Mouse (Mus musculus) adipocyte (in vitro differentiated cells): ENCODE measurements at regions not wholly inside any gene's neighbourhood (a gene's known extent, or its start where the extent isn't known, plus 50 kb on each side); places are given as distances from the start of the nearest gene placed in this dataset.

Experiments
- DNase-seq: peaks from one replicate; pipeline ENCODE4 v3.0.0-alpha.2; 2016; ENCODE audit warnings: low spot score

GRCm38 (mm10) chr4:105327711-105328471 is 170.7 kb downstream of the Plpp3 start:
- no peak for DNase-seq

GRCm38 (mm10) chr4:105328776-105329175 is 171.6 kb downstream of the Plpp3 start:
- DNase-seq, result peak; percentile 61

GRCm38 (mm10) chr4:105332081-105332480 is 174.9 kb downstream of the Plpp3 start:
- no peak for DNase-seq

DNA sequence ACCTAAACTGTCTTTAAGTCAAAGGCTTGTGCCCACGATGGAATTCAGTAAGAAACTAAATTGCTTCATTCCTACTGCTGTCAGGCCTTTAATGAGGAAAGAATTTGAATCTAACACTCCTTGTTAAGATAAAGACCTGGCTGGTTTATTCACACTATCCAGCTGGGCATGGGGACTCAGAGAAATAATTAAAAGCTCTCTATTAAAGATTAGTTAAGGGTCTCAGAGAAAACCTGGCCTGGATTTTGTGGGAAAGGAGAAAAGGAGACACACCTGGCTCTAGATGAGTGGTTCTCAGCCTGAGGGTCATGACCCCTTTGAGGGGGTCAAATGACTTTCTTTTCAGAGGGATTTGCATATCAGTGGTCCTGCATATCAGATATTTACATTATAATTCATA is 178.7 kb downstream of the Plpp3 start:
- DNase-seq, result no peak

DNA sequence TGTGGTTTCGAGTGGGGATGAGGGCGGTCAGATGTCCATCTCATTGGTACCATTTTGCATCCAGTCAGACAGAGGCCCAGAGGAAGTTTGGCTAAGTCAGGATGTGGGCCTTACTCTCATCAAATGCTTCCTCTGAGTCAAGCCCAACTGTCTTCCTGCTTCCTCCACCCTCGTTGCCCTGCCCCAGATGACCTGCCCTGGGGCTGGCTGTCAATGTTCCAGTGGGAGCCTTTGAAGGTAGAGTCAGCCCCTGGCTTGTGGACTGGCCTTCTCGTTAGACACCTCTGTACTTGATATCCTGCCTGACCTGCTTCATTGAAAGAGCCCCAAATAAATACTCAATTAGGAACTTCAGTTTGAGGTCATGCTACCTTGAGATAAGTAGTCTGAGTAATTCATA is 179.4 kb downstream of the Plpp3 start:
- no peak for DNase-seq

- peak; percentile 43 for DNase-seq
These were observed 181.0 kb downstream of the Plpp3 start for GRCm38 (mm10) chr4:105338131-105338530.

DNA sequence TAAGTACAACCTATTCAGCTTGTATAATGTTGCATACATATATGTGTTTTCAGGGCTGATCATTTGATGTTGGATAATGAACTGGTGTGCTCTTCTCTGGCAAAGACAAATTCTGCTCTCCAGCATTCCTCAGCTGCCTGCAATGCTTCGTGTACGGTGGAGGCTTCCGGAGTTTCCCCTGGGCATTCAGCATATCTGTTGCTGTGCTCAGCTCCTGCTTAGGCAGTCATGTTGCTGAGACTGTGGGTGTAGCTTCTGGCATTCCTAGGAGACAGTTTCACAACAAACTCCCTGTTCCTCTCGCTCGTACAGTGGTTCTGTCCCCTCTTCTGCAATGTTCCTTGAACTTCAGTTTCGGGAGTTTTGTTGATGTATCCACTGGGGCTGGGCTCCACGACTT is 181.7 kb downstream of the Plpp3 start:
- peak; percentile 50 for DNase-seq

DNA sequence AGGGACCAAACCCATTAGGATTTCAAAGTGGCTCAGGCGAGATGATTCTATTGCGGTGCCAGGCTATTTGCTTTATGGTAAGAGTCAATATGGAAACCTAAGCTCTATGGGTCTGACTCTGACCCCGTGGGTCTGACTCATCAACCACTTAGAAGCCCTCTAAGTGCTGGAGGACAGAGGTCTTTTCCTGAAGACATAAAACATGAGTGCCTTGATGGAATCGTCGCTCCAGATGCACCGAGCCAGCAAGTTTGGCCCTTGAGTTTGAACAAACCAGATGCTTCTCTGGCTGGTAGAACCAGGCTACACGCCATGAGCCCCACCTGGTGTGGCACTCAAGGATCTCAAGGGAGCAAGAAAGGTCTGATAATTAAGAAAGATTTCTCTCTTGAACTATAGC is 184.1 kb downstream of the Plpp3 start:
- DNase-seq, result no peak

GRCm38 (mm10) chr4:105346846-105347245 is 189.7 kb downstream of the Plpp3 start:
- DNase-seq, result no peak

DNA sequence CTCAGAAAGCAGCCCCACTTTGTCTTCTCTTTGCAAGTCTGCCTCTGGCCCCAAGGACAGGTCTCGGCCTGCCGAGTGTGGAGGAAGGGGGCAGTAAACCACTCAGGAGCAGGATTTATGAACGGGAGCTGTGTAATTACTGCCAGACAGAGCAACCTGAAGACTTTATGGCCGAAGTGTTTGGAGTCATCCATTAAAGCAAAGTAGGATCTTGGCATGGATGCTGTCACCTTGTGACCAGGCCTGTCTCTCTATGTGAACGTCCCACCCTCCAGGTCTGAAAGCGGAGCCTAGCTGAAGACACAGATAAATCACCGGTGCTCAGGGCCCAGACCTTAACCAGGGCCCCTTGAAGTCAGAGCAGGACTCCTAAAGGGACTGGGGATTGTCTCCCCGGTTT is 190.8 kb downstream of the Plpp3 start:
- DNase-seq, result no peak

DNA sequence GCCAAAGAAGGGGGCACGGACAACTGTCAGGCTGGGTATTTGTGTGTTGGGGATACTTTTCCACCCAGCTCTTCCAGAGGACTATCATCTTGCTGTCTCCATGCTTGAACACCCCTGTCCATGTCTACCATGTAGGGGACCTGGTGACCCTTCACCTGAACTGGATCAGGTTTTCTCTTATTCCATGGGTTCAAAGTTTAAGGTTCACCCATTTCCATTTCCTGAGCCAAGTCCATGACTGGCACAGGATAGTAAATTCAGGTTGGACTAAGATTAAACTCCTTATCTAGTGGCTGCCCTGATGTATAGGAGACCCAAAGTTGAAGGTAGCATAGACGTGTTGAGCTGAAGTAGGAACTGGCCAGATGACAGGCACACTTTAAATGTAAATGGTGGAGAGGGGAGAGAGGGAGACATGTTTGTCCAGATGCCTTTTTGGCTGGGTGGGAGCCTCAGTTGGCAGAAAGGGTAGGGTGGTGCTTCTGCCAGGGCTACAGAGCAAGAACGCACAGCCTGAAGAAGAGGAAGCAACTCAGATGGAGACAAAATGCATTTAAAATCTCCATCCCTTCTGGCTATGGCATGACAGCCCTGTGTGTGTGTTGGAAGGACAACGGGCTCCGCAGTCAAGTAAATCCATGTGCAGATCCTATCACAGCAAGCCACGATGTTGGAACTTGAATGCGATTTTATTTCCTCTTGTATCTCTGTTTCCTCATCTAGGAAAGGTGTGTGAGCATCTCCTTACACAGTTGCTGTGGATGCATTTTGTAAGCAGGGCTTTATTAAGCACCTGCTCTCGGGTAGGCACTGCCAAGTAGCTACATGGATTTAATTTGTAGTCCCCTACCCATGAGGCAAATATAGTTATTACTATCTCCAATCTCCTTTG is 192.4 kb downstream of the Plpp3 start:
- DNase-seq, result no peak

- peak; percentile 45 for DNase-seq
These were observed 195.2 kb downstream of the Plpp3 start for GRCm38 (mm10) chr4:105352342-105352741.

- no peak for DNase-seq
These were observed 195.8 kb downstream of the Plpp3 start for GRCm38 (mm10) chr4:105352953-105353352.

GRCm38 (mm10) chr4:105354097-105354496 is 196.9 kb downstream of the Plpp3 start:
- DNase-seq, result no peak

- DNase-seq, result no peak
These were observed 199.5 kb downstream of the Plpp3 start for GRCm38 (mm10) chr4:105356616-105357015.

- DNase-seq, result peak; percentile 86
These were observed 201.6 kb downstream of the Plpp3 start for GRCm38 (mm10) chr4:105358725-105359124.

- DNase-seq, result peak; percentile 86
These were observed 207.3 kb downstream of the Plpp3 start for GRCm38 (mm10) chr4:105364496-105364895.

DNA sequence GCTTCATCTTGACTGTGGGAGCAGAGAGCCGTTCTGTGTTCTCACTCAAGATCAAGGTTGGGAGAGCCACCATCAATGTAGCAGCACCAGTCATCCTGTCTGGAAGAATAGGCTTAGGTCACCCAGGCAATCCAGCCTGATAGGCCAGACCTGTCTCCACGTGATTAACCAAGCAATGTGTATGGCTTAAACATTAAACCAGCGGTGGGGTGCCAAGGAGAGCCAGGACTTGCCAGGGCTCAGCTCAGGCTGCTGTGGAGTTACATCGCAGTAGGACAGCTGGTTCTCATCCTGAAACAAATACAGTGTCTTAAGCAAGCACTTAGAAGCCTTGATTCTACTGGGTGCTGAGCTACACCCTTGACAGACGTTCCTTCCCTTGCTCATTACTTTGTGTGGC is 207.9 kb downstream of the Plpp3 start:
- DNase-seq, result no peak

DNA sequence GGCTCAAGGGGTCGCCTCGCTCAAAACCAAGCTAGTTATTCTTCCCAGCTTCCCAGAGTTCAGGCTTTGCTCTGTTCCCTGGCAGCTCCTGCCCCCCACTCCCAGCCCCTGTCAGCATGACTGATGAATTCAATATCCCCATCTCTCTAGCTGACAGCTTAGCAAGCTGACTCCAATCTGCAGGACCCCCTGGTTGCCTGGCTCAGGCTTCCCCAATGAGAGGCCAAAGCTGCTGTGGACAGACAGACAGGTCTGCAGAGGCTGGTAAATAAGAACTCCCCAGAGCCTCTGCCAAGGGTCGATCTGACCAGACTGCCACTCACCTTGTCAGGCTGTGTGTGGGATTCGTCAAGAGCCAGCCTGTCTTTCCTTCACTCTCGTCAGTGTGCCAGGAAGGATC is 219.4 kb downstream of the Plpp3 start:
- DNase-seq, result no peak

GRCm38 (mm10) chr4:105377469-105378187 is 220.5 kb downstream of the Plpp3 start:
- no peak for DNase-seq

- no peak for DNase-seq
These were observed 227.7 kb downstream of the Plpp3 start for GRCm38 (mm10) chr4:105384826-105385225.

DNA sequence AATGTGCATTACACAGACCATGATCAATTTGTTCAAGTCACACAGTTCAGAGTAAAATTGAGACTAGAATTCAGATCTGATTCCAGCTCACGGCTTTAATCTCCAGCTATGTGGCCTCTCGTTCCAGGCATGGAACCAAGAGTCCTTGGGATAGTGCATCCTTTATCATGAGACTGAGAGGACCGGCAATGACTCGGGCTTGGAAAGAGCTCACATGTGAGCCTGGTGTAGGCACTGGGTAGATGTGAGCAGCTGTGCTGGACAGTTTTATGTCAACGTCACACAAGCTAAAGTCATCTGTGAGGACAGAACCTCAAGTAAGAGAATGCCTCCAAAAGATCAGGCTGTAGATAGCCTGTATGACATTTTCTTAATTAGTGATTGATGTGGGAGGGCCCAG is 228.3 kb downstream of the Plpp3 start:
- no peak for DNase-seq

GRCm38 (mm10) chr4:105390378-105390777 is 233.2 kb downstream of the Plpp3 start:
- DNase-seq, result peak; percentile 29
